18 mouse cellular contexts compared by ENCODE assay signal in the genomic region with DNA sequence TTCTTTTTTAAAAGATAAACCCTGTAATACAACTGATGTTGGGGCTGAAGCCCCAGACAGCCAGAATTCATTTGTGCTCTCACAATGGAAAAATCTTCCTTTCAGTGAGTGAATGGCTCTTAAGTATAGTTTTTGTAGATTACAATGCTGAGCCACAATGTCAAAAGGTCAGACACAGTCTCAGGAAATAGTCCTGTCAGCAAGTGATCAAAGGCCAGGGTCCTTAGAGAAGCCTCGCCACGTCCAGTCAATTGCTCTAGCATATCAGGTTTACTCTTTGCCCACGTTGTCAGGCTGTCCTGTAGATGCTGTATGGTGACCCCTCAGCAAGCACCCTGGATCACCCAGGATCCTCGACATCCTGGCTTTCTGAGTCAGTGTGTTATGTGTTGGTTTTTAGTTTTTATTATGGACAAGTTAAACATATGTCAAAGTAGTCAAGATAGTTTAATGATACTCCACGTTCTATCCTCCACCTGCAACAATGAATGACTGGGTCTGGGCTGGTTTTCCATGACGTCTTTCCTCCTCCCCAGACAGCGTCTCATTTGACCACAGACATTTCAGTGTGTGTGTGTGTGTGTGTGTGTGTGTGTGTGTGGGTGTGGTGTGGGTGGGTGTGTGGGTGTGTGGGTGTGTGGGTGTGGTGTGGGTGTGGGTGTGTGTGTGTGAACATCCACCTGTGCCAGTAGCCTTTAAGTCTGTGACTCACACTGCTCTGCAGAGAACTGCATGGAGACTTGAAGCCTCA.
DNase-seq lines count a peak whose midpoint lies in the region; ATAC-seq and TF ChIP-seq lines count a peak whose summit lies in the region.
"Had no signal": no experiment of that assay in that cellular context is flagged by ENCODE, and none has a peak within 500 bp of the region (broad histone marks: within the 10 kb centered on the region; RNA-seq: fewer than 3 reads in every experiment).

No protein-coding gene starts in this region.

- DNase-seq in heart, embryonic 10.5 days (ENCODE audit: low spot score): no peak
- DNase-seq in heart, postnatal 10 days: no peak
- DNase-seq in thymus, adult 2 months: peak; percentile 27
- no peak for DNase-seq in lung, postnatal 0 days (ENCODE audit: low spot score)
- DNase-seq in cerebellum, postnatal 25 days: no peak
- DNase-seq: B cell, adult 2 months; cerebellum, adult 11-12 months; gastrocnemius, postnatal 14 days had no signal

- no peak overlapping the region for H3K4me3 ChIP-seq in heart, embryonic 10.5 days
- no peak overlapping the region for H3K4me3 ChIP-seq in embryonic facial prominence, embryonic 13.5 days
- H3K4me3 ChIP-seq in thymus, adult 2 months (ENCODE audit: control insufficient read depth, insufficient read depth, low read length): no peak overlapping the region
- H3K4me3 ChIP-seq in lung, postnatal 0 days (ENCODE audit: low read depth, low read length): no peak overlapping the region
- H3K4me3 ChIP-seq: embryonic facial prominence, embryonic 12.5 days; limb, embryonic 15.5 days; midbrain, embryonic 12.5 days; neural tube, embryonic 15.5 days had no signal

- no peaks in the 10 kb centered on the region for H3K36me3 ChIP-seq in heart, embryonic 10.5 days
- H3K36me3 ChIP-seq in embryonic facial prominence, embryonic 13.5 days: no peaks in the 10 kb centered on the region
- no peaks in the 10 kb centered on the region for H3K36me3 ChIP-seq in thymus, adult 2 months (ENCODE audit: control insufficient read depth, insufficient read depth, low read length)
- H3K36me3 ChIP-seq in lung, postnatal 0 days (ENCODE audit: insufficient read depth, low read length): no peaks in the 10 kb centered on the region
- H3K36me3 ChIP-seq: embryonic facial prominence, embryonic 12.5 days; limb, embryonic 15.5 days; midbrain, embryonic 12.5 days; neural tube, embryonic 15.5 days had no signal

- H3K4me1 ChIP-seq in heart, embryonic 10.5 days: peaks cover 69% of the 10 kb centered on the region
- H3K4me1 ChIP-seq in embryonic facial prominence, embryonic 13.5 days: peaks cover 18% of the 10 kb centered on the region
- peaks cover 53% of the 10 kb centered on the region for H3K4me1 ChIP-seq in thymus, adult 2 months (replicated peaks; ENCODE audit: control insufficient read depth, insufficient read depth, low read length)
- H3K4me1 ChIP-seq in lung, postnatal 0 days (ENCODE audit: insufficient read depth, low read depth, low read length): no peaks in the 10 kb centered on the region
- H3K4me1 ChIP-seq: midbrain, embryonic 12.5 days; neural tube, embryonic 15.5 days had no signal

- no peaks in the 10 kb centered on the region for H3K9me3 ChIP-seq in heart, embryonic 10.5 days
- H3K9me3 ChIP-seq in embryonic facial prominence, embryonic 13.5 days: no peaks in the 10 kb centered on the region
- H3K9me3 ChIP-seq in lung, postnatal 0 days (ENCODE audit: low read length): no peaks in the 10 kb centered on the region
- H3K9me3 ChIP-seq: embryonic facial prominence, embryonic 12.5 days; limb, embryonic 15.5 days; midbrain, embryonic 12.5 days; neural tube, embryonic 15.5 days had no signal

- no peak for TF ChIP-seq EP300 in lung, postnatal 0 days (IDR thresholded peaks at IDR 0.05)

- H3K27ac ChIP-seq in heart, embryonic 10.5 days: peak overlapping the region; percentile 77; the same call in 1 of the 2 replicates
- 0 out of 2 replicates have a peak overlapping the region, but pooled peaks have one; percentile 22 for H3K27ac ChIP-seq in embryonic facial prominence, embryonic 13.5 days
- H3K27ac ChIP-seq in thymus, adult 2 months (ENCODE audit: control insufficient read depth, insufficient read depth, low read length): peak overlapping the region; percentile 55
- no peak overlapping the region for H3K27ac ChIP-seq in lung, postnatal 0 days (ENCODE audit: low read length)
- H3K27ac ChIP-seq: embryonic facial prominence, embryonic 12.5 days; kidney, postnatal 0 days; limb, embryonic 15.5 days; midbrain, embryonic 12.5 days; neural tube, embryonic 15.5 days had no signal

- H3K27me3 ChIP-seq in heart, embryonic 10.5 days (ENCODE audit: insufficient read depth, poor library complexity, severe bottlenecking): no peaks in the 10 kb centered on the region
- H3K27me3 ChIP-seq in embryonic facial prominence, embryonic 13.5 days: no peaks in the 10 kb centered on the region
- H3K27me3 ChIP-seq in thymus, adult 2 months (ENCODE audit: control insufficient read depth, insufficient read depth, low read length): no peaks in the 10 kb centered on the region
- no peaks in the 10 kb centered on the region for H3K27me3 ChIP-seq in lung, postnatal 0 days (replicated peaks; ENCODE audit: insufficient read depth, low read length)
- H3K27me3 ChIP-seq: embryonic facial prominence, embryonic 12.5 days; limb, embryonic 15.5 days; midbrain, embryonic 12.5 days; neural tube, embryonic 15.5 days had no signal

- 36% methylated on average over 7 of the region's 7 CpGs for WGBS in heart, embryonic 10.5 days
- 44% methylated on average over 7 of the region's 7 CpGs for WGBS in embryonic facial prominence, embryonic 13.5 days
- WGBS in thymus, adult 2 months: 50% methylated on average over 7 of the region's 7 CpGs
- 43% methylated on average over 7 of the region's 7 CpGs for WGBS in lung, postnatal 0 days

- H3K9ac ChIP-seq in embryonic facial prominence, embryonic 13.5 days: no peak overlapping the region
- no peak overlapping the region for H3K9ac ChIP-seq in lung, postnatal 0 days (replicated peaks; ENCODE audit: low read depth)
- H3K9ac ChIP-seq: embryonic facial prominence, embryonic 12.5 days; limb, embryonic 15.5 days; midbrain, embryonic 12.5 days; neural tube, embryonic 15.5 days had no signal

- no peak for TF ChIP-seq CTCF in thymus, adult 2 months (IDR thresholded peaks at IDR 0.05; ENCODE audit: borderline replicate concordance, control insufficient read depth, extremely low read depth, insufficient read depth, low read length, poor library complexity)
- no peak for TF ChIP-seq CTCF in lung, postnatal 0 days (IDR thresholded peaks at IDR 0.05)

- ATAC-seq in CD4-positive, CD25-positive, alpha-beta regulatory T cell, adult 4 months: peak; percentile 62
- ATAC-seq in embryonic facial prominence, embryonic 13.5 days (ENCODE audit: insufficient number of reproducible peaks, insufficient read depth, low FRiP score, low TSS enrichment, low read depth): no peak
- no peak for ATAC-seq in megakaryocyte-erythroid progenitor cell, adult 5-6 weeks (replicated peaks; ENCODE audit: low FRiP score, low TSS enrichment, poor library complexity, severe bottlenecking)
- no peak for ATAC-seq in lung, postnatal 0 days
- ATAC-seq: forebrain, embryonic 14.5 days; Patski had no signal

- intact Hi-C loops in heart, postnatal 10 days (cut with DNase I): no loop called here

- TF ChIP-seq POLR2A in thymus, adult 2 months (IDR thresholded peaks at IDR 0.05; ENCODE audit: control insufficient read depth, extremely low read depth, insufficient read depth, low read length, poor library complexity): no peak

- H3K4me2 ChIP-seq in embryonic facial prominence, embryonic 13.5 days: no peak overlapping the region
- no peak overlapping the region for H3K4me2 ChIP-seq in lung, postnatal 0 days (replicated peaks; ENCODE audit: low read depth, low read length)
- H3K4me2 ChIP-seq: embryonic facial prominence, embryonic 12.5 days; limb, embryonic 15.5 days; midbrain, embryonic 12.5 days; neural tube, embryonic 15.5 days had no signal
